Mouse (Mus musculus): ENCODE results near the gene Mybph. TPM values are rescaled to one million over a fixed set of nuclear protein-coding genes. Genes with fewer than 3 reads are reported as not detected.
A peak's percentile ranks its signal among the peaks of the same experiment; 100 is the strongest.

Mybph gene
- total and polyA plus RNA-seq, 2 experiments from 2014 or later: 0.12 TPM; not detected in 1

GRCm38 (mm10) chr1:134188217-134188616, 5.0 kb upstream of the Mybph start:
- no peak overlapping the region for H3K4me3 ChIP-seq (ENCODE audit: low read depth, low read length)
- no peak for TF ChIP-seq EP300 (IDR thresholded peaks at IDR 0.05; ENCODE audit: low read depth)
- TF ChIP-seq CTCF (IDR thresholded peaks at IDR 0.05; ENCODE audit: low read depth): no peak
- 78% methylated on average over 5 of the region's 5 CpGs for WGBS
- no peak overlapping the region for H3K27ac ChIP-seq (ENCODE audit: low read depth)
- H3K9me3 ChIP-seq (replicated peaks; ENCODE audit: control insufficient read depth, low read length): no peaks in the 10 kb centered on the region
- DNase-seq (ENCODE audit: low spot score) (no peak), ATAC-seq (ENCODE audit: insufficient read depth, low read depth) (no peak)
- no peak overlapping the region for H3K4me2 ChIP-seq (ENCODE audit: low read depth, low read length)
- H3K36me3 ChIP-seq (replicated peaks; ENCODE audit: control insufficient read depth, insufficient read depth, low read length): no peaks in the 10 kb centered on the region
- 0 out of 2 replicates have a peak, but pooled peaks cover under 1% of the 10 kb centered on the region for H3K4me1 ChIP-seq (ENCODE audit: control insufficient read depth, insufficient read depth)
- no peak overlapping the region for H3K9ac ChIP-seq (replicated peaks; ENCODE audit: low read depth, low read length)
- peaks cover 10% of the 10 kb centered on the region; the same call in 1 of the 2 replicates for H3K27me3 ChIP-seq (ENCODE audit: control insufficient read depth, insufficient read depth, low read length)

GRCm38 (mm10) chr1:134188989-134189729, 4.1 kb upstream of the Mybph start:
- Histone ChIP-seq H3K27me3 (ENCODE audit: control insufficient read depth, insufficient read depth, low read length) (peaks cover 10% of the 10 kb centered on the region; the same call in 1 of the 2 replicates), H3K9ac (replicated peaks; ENCODE audit: low read depth, low read length) (no peak overlapping the region), H3K4me3 (ENCODE audit: low read depth, low read length) (no peak overlapping the region), H3K4me2 (ENCODE audit: low read depth, low read length) (no peak overlapping the region), H3K9me3 (replicated peaks; ENCODE audit: control insufficient read depth, low read length) (no peaks in the 10 kb centered on the region), H3K27ac (ENCODE audit: low read depth) (no peak overlapping the region), H3K4me1 (ENCODE audit: control insufficient read depth, insufficient read depth) (peaks cover 8% of the 10 kb centered on the region), H3K36me3 (replicated peaks; ENCODE audit: control insufficient read depth, insufficient read depth, low read length) (no peaks in the 10 kb centered on the region)
- no peak for ATAC-seq (ENCODE audit: insufficient read depth, low read depth)
- DNase-seq (ENCODE audit: low spot score): no peak
- WGBS: 26% methylated on average over 12 of the region's 12 CpGs
- TF ChIP-seq CTCF (IDR thresholded peaks at IDR 0.05; ENCODE audit: low read depth) (no peak), EP300 (IDR thresholded peaks at IDR 0.05; ENCODE audit: low read depth) (no peak)

- Histone ChIP-seq H3K27me3 (ENCODE audit: control insufficient read depth, insufficient read depth, low read length) (peaks cover 10% of the 10 kb centered on the region; the same call in 1 of the 2 replicates), H3K4me1 (ENCODE audit: control insufficient read depth, insufficient read depth) (peaks cover 26% of the 10 kb centered on the region)
- DNase-seq (ENCODE audit: low spot score): no peak
Measured at GRCm38 (mm10) chr1:134191192-134191591, 2.1 kb upstream of the Mybph start.

GRCm38 (mm10) chr1:134192024-134192423, 1.2 kb upstream of the Mybph start:
- no peak for TF ChIP-seq CTCF (IDR thresholded peaks at IDR 0.05; ENCODE audit: low read depth)
- no peak for TF ChIP-seq EP300 (IDR thresholded peaks at IDR 0.05; ENCODE audit: low read depth)
- Histone ChIP-seq H3K4me1 (ENCODE audit: control insufficient read depth, insufficient read depth) (peaks cover 27% of the 10 kb centered on the region), H3K9me3 (replicated peaks; ENCODE audit: control insufficient read depth, low read length) (no peaks in the 10 kb centered on the region), H3K4me3 (ENCODE audit: low read depth, low read length) (no peak overlapping the region), H3K9ac (replicated peaks; ENCODE audit: low read depth, low read length) (no peak overlapping the region), H3K27ac (ENCODE audit: low read depth) (no peak overlapping the region), H3K36me3 (replicated peaks; ENCODE audit: control insufficient read depth, insufficient read depth, low read length) (no peaks in the 10 kb centered on the region), H3K27me3 (ENCODE audit: control insufficient read depth, insufficient read depth, low read length) (peaks cover 10% of the 10 kb centered on the region; the same call in 1 of the 2 replicates), H3K4me2 (ENCODE audit: low read depth, low read length) (no peak overlapping the region)
- 56% methylated on average over 4 of the region's 4 CpGs for WGBS
- DNase-seq (ENCODE audit: low spot score) (no peak), ATAC-seq (ENCODE audit: insufficient read depth, low read depth) (no peak)

More at GRCm38 (mm10) chr1:134191192-134191591, 2.1 kb upstream of the Mybph start:
- Histone ChIP-seq H3K4me2 (ENCODE audit: low read depth, low read length) (no peak overlapping the region), H3K4me3 (ENCODE audit: low read depth, low read length) (no peak overlapping the region), H3K9ac (replicated peaks; ENCODE audit: low read depth, low read length) (no peak overlapping the region), H3K36me3 (replicated peaks; ENCODE audit: control insufficient read depth, insufficient read depth, low read length) (no peaks in the 10 kb centered on the region), H3K9me3 (replicated peaks; ENCODE audit: control insufficient read depth, low read length) (no peaks in the 10 kb centered on the region), H3K27ac (ENCODE audit: low read depth) (no peak overlapping the region)
- ATAC-seq (ENCODE audit: insufficient read depth, low read depth): no peak
- TF ChIP-seq EP300 (IDR thresholded peaks at IDR 0.05; ENCODE audit: low read depth) (no peak), CTCF (IDR thresholded peaks at IDR 0.05; ENCODE audit: low read depth) (no peak)
- 73% methylated on average over 5 of the region's 5 CpGs for WGBS

GRCm38 (mm10) chr1:134193674-134194197, 488 bp downstream of the Mybph start:
- Histone ChIP-seq H3K27ac (ENCODE audit: low read depth) (no peak overlapping the region), H3K36me3 (replicated peaks; ENCODE audit: control insufficient read depth, insufficient read depth, low read length) (no peaks in the 10 kb centered on the region), H3K4me1 (ENCODE audit: control insufficient read depth, insufficient read depth) (peaks cover 27% of the 10 kb centered on the region), H3K27me3 (ENCODE audit: control insufficient read depth, insufficient read depth, low read length) (peaks cover 8% of the 10 kb centered on the region; the same call in 1 of the 2 replicates), H3K9me3 (replicated peaks; ENCODE audit: control insufficient read depth, low read length) (no peaks in the 10 kb centered on the region), H3K4me3 (ENCODE audit: low read depth, low read length) (no peak overlapping the region), H3K9ac (replicated peaks; ENCODE audit: low read depth, low read length) (peak overlapping the region; percentile 1; the same call in 1 of the 2 replicates), H3K4me2 (ENCODE audit: low read depth, low read length) (no peak overlapping the region)
- TF ChIP-seq EP300 (IDR thresholded peaks at IDR 0.05; ENCODE audit: low read depth) (no peak), CTCF (IDR thresholded peaks at IDR 0.05; ENCODE audit: low read depth) (no peak)
- peak; percentile 9; the same call in 1 of the 2 replicates for ATAC-seq (ENCODE audit: insufficient read depth, low read depth)
- 57% methylated on average over 7 of the region's 7 CpGs for WGBS
- no peak for DNase-seq (ENCODE audit: low spot score)
